Mouse (Mus musculus): Measurements from ENCODE around the gene Cox17.

DNA sequence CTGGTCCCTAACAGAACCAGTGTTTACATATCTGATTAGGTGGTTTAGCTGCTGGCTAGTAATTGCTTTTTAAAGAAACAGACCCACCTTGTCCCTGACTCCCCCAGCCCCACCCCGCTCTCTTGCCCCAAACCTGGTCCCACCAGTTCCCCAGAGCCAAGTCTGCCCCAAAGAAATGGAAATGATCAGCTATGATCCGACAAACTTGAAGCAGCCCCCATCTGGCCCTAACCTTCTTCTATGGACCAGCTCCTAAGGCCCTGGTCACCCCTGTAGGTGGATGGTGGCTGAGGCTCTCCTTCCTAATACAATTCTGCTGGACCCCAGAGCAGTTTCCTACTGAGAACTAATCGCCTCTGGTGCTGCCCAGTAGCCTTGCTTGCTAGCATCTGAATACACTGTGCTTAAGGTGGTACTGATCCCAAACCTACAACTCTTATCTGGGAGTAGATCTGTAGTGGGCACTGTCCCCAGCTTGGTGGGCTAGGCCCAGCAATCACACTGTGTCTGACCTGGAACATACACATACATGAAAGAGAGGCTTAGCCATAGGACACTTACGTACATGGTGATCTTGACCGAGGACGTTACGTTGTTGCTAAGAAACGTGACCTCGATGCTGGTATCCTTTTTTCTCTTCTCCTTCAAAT, 53.6 kb downstream of the Cox17 start:
- TF ChIP-seq CTCF (IDR thresholded peaks at IDR 0.05; ENCODE audit: low read depth, low read length) (no peak), POLR2A (IDR thresholded peaks at IDR 0.05; ENCODE audit: borderline replicate concordance, low read depth, low read length) (no peak)

Data from bone marrow macrophage, adult 2 months (primary cell).